Mouse (Mus musculus) frontal cortex, postnatal 36 days (tissue): ENCODE measurements around the gene Actl10.
A peak's percentile ranks its signal among the peaks of the same experiment; 100 is the strongest.

ENCODE experiments used
- DNase-seq, 2 experiments: peaks; one replicate each; pipeline ENCODE4 v3.0.0; 2022; ENCODE audit warnings: low spot score in 2 of 2

Actl10 gene

GRCm38 (mm10) chr2:154550937-154551336, 639 bp upstream of the Actl10 start:
- no peak for DNase-seq

DNA sequence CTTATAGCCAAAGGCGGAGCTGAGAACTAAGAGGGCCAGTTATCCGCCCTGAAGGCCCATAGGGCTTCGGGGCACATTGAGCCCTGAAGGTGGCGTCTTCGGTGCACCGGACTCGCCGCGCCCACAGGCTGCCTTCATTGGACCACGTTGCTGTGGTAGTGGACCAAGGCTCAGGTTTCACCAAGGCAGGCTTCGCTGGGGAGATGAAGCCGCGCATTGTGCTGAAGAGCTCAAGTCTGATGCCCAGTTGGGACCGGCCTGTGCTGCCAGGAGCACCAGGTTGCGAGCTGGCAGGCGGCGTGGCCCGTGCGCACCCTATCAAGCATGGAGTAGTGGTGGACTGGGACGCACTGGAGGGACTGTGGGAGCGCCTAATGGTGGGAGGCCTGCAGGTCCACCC, 351 bp downstream of the Actl10 start:
- DNase-seq = no peak

GRCm38 (mm10) chr2:154552424-154552907, 890 bp downstream of the Actl10 start:
- DNase-seq = peak; percentile 66 to 72

DNA sequence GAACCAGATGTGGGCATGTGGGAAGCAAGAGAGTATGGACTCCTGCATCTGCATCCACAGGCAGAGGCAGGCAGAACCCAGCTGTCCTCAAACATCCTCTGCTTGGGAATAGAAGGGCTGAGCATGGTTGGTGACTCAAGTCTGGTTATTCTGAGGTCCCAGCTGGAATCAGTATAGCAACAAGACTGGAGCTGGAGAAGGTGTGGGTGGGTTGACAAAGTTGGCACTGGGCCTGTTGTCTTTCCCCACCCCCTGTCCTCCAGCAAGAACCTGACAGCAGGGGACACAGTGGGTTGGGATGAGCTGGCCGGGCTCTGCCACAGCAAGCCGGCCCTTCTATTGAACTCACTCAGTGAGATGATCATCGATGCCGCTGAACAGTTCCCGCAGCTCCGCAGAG, 3.7 kb downstream of the Actl10 start:
- peak; percentile 74 to 81 for DNase-seq

DNA sequence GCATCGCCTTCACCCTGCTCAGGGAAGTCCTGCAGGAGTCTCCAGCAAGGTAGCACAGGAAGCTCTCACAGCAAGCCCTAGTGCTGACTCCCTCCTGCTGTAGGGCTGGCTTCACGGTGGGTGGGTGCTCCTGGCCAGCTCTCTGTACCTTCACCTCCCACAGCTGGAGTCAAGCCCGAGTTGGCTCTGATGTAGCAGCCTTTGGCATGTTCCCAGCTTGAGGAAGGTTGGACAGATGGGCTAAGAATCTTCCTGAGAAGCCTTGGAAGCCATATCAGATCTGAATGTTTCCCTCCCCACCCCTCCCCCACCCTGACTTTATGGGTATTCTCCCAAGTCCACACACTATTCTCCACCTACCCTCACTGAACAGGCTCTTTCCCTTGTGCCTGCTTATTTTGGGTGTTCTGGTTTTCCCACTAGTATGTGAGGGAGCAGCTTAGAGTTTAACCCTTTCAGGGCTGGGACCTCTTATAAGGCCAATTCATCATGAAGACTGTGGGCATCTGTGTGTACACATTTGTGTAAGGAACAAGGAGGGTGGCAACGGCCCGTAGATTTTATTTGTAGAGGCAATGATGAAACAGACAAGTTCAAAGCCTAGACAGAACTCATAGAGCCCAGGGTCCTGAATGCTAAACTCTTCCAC, 5.7 kb downstream of the Actl10 start:
- DNase-seq = peak; percentile 60 to 61

DNA sequence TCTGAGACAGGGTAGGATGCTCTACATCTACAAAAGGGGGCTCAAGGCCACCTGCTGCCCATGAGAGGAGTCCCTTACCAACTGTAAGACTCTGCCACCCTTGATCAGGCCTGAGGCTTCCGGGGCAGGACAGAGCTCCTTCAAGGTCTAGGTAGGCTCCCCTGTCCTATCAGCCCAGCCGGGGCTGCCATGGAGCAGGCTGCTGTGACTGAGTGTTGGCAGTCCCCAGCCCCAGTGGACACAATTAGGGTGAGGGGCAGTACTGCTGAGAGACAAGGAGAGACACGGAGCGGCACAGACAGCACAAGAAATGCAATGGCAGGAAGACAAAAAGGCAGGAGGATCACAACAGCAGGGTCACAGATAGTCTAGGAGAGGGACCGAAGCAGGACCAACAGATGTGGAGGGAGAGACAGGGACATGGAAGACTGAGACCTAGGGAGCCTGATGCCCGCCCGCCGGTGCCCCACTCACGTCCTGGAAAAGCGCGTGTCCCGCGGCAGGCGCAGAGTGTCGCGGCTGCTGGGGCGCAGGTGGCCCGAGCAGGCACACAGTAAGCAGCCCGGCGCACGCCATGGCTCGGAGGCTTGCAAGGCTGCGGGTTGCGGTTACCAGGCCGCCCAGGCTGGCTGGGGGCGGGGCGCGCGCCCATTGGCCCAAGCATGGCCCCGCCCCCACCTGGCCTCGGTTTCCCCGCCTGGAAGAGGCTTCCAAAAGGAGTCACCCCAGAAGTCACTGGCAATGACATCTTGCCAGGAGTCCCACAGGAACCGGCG, 6.9 kb downstream of the Actl10 start, which contains the start of gene Necab3:
TSS of gene Necab3 (minus strand) at position 627 of the 776 bp plus-strand sequence.
- peak; percentile 72 to 73 for DNase-seq

GRCm38 (mm10) chr2:154563612-154564170, 12.1 kb downstream of the Actl10 start:
- DNase-seq = no peak

GRCm38 (mm10) chr2:154565562-154565961, 14.0 kb downstream of the Actl10 start:
- DNase-seq = peak in 1 of 2 experiments; percentile 56

DNA sequence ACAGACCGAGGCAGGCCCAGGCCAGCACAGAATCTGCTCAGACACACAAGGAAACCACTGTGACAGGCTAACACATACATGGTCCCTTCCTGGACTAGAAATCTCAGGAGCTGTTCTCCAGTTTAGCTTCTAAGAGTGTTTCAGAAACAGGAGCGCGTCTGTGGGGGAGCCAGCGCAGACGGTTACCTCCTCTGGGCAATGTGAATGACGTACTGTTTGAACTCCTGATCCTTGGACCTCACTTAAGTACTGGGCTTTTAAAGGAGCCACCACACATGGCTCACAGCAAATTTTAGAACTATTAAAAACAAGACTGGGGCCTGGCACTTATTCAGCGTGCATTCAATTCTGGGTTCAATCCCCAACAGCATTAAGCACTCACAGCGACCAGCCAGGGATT, 15.1 kb downstream of the Actl10 start:
- DNase-seq = no peak

- DNase-seq = no peak
Observed at GRCm38 (mm10) chr2:154567766-154568165, 16.2 kb downstream of the Actl10 start.

DNA sequence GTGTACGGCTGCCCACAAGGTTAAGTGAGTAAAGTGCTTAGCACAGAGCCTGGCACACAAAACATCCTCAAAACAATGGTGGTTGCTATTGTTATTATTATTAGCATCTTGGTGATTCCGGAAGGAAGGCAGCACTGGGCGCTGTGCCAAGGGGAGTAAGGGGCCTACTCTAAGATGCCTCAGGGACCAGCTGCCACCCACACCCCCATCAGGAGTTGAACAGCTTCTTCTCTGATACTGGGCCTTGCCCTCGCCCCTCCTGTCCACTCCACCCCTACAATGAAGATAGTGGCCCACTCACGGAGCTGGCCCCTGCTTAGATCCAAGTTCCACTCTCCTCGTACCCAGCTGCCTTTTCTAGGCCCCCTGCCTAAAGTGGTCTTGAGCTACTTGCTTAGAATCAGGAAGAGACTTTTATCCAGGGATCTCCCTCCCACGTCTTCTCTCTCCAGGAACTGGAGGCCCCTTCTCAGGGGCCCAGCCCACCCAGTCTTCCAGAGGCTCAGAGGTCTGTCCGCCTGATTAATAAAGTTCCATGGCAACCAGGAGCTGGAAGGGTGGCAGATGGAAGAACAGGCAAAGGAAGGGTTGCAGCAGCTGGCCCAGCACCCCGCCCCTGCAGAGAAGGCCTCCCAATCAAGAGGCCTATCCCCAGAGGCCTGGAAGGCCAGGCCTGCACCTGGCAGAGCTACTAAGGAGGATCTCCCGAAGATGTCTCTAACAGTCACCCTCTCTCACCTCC, 16.9 kb downstream of the Actl10 start:
- DNase-seq = no peak

DNA sequence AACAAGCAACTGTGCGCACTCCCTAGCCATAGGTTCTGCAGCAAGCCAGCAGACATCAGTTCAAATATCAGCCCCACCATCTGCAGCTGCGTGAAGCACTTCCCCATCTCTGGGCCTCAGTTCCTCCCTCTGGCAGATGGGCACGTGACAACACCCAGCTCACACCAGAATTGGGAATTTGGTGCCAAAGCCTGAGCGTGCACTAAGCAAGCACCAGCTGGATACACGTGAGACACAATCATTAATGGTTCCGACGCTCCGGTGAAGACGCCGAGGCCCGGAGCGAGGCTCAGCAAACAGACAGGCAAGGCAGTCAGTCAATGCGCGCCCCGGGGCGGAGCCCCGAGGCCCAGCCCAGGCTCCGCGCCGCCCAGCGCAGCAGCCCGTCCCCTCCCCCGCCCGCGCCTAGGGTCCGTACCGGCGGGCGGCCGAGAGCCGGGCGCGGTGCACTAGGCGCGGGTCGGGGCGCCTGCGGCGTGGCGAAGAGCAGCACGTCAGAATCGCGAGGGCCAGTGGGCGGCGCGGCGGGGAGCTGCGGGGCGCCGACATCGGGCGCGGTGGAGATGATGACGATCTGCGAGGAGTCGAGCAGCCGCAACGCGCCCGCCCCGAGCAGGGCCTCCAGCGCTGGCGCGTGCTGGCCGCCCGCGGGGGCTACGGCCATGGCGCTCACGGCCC, 17.6 kb downstream of the Actl10 start:
- DNase-seq = peak; percentile 66

DNA sequence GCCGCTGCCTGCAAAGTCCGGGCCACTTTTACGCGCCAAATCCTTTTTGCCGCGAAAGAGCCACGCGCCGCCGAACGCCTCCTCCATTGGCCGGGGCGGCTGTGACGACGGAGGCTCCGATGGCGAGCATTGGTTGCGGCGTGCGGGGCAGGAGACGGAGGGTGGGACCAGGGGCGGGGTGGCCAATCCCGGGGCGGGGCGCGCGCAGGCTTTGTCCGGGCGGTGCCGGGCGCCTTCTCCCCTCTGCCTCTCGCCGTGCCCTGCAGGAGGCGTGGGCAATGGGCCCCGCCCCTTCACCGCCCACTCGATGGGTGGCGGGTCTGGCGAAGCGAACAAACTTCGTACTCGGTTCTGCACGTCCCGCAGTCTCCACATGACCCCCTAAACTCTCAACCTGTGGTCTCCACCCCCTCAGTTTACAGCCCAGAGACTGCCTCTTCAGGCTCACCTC, 18.3 kb downstream of the Actl10 start, which contains the start of gene E2f1:
TSS of gene E2f1 (minus strand) at position 57 of the 451 bp plus-strand sequence.
- peak; percentile 90 to 95 for DNase-seq

GRCm38 (mm10) chr2:154570666-154571065, 19.1 kb downstream of the Actl10 start:
- DNase-seq = no peak

DNA sequence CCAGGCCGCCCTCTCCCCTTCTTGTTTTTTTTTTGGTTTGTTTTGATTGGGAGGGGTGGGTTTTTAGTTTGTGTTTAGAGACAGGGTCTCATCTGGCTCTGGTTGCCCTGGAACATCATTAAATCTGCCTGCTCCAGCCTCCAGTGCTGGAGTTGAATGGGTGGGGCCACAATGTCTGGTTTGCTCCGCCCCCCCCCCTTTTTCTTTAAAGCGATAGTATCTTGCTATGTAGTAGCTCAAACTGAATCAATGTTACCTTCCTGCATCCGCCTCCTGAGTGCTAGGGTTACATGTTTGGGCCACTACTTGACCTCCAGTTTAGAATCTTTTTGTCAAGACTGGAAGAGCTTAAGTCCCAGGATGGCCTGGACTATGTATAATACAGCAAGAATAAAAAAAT, 19.7 kb downstream of the Actl10 start:
- DNase-seq = no peak

GRCm38 (mm10) chr2:154571976-154572375, 20.4 kb downstream of the Actl10 start:
- no peak for DNase-seq

DNA sequence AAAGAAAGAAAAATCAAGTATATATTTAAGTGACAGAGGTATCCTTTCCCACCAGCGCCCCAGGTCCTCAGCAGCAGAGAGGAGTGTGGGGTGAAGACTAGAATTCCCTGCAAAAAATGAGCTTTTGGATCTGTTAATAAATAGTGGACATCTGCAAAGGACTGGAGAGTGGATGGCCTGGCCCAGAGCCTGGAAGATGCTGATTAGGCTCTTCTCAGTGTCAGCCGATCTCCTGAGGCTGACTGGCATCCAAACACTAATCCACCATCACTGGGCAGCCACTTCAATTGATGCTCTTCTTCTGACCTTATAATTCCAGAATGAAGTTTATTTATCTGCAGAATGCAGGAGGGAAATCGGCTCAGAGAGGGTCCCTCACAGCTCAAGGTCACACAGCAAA, 21.4 kb downstream of the Actl10 start:
- DNase-seq = no peak

GRCm38 (mm10) chr2:154574271-154574670, 22.7 kb downstream of the Actl10 start:
- DNase-seq = no peak

- no peak for DNase-seq
Observed at GRCm38 (mm10) chr2:154576876-154577743, 25.5 kb downstream of the Actl10 start.

GRCm38 (mm10) chr2:154577744-154578067, 26.1 kb downstream of the Actl10 start:
- DNase-seq = no peak
